Mouse (Mus musculus) adrenal gland, adult 18-20 months (tissue): ENCODE measurements at regions not wholly inside any gene's neighbourhood (a gene's known extent, or its start where the extent isn't known, plus 50 kb on each side); places are given as distances from the start of the nearest gene placed in this dataset.
A peak's percentile ranks its signal among the peaks of the same experiment; 100 is the strongest.

ENCODE experiments used
- DNase-seq, 2 experiments: peaks; one replicate each; pipeline ENCODE4 v3.0.0; 2021 to 2022; ENCODE audit warnings: low spot score in 2 of 2

DNA sequence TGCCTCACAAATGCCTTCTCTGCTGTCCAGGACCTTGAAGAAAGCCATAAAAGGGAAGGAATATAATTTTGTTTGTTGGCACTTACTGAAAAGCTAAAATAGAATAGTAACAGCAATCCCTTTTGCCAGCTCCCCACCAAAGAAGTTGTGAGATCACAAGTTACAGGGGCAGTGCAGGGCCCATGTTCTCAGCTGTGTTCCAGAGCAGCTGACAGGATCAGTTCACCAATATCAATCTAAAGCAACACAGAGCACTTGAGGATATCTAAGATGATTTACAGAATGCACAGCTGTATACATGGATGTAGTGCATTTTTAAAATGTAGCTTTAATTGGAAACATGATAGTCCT is 63.4 kb upstream of the Mbnl1 start:
- DNase-seq = peak in 1 of 2 experiments; percentile 25

DNA sequence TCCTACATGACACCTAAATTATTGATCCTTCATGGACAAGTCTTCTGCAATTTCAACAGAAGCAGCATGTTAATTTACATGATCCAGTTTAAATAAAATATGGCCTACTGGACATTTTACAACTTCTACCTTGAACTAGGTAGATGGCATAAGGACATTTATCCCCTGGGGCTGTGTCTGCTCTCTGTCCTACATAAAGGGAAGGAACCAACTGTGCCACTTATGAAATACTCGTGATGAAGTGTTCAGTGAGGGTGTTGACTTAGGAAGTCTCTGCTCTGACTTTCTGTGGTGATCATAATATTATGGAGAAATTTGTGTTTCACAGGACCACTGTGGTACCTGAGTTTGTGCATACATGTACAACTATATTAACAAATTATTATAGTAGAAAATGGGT is 60.9 kb upstream of the Mbnl1 start:
- no peak for DNase-seq

DNA sequence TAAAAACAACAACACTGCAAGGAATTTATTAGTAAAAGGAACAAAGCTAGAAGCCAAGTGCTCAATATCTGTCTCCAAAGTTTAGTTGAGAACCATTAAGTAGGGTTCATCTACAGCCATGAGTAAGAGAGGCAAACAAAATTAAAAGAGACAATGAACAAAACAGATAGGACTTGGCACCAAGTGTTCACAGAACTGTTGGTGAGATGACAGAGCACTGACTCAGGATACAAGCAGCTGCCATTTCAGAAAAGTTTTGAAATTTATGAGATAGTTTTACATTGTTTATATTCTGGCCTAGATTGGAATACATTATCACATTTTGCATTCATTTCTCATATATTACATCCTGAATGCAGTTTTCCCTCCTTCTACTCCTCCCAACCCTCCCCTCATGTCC is 60.4 kb upstream of the Mbnl1 start:
- DNase-seq = no peak

- no peak for DNase-seq
Measured at GRCm38 (mm10) chr3:60413749-60414148, 58.9 kb upstream of the Mbnl1 start.

- no peak for DNase-seq
Measured at GRCm38 (mm10) chr3:60417001-60417400, 55.6 kb upstream of the Mbnl1 start.

DNA sequence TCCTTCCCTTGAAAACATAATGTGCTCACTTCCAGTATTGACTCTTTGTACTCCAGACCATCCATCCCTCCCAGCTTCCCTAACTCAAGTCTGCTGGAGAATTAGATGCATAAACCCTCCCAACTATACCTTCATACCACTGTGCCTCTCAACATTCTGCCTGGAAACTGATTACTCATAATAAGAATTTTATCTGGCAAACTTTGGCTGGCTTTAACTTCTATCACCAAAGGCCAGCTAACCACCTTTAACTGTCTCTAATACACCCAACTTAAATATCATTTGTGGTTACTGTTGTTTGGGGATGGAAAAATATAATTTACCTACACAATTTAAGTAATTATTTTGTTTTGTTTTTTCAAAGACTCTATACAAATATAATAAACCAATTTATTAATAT is 54.0 kb upstream of the Mbnl1 start:
- no peak for DNase-seq

GRCm38 (mm10) chr3:60419216-60419615 is 53.4 kb upstream of the Mbnl1 start:
- no peak for DNase-seq
